Mouse (Mus musculus) heart, postnatal 10 days (tissue): Measurements from ENCODE around the gene Daxx. TPM values are rescaled to one million over a fixed set of nuclear protein-coding genes. Genes with fewer than 3 reads are reported as not detected.

Source experiments
- DNase-seq, 2 experiments: peaks; one replicate each; pipeline ENCODE4 v3.0.0; 2021
- intact Hi-C: fragments of 180-260 bp; cut with DNase I; formaldehyde crosslinking; loops from one replicate; pipeline ENCODE4 v1.15.1; 2025
- microRNA-seq, 2 experiments: library from miRNA; unstranded; fragments of <30 nt; microRNA quantifications; one replicate each; pipeline ENCODE4 v1.2.0; 2022
- total RNA-seq, 2 experiments: library from RNA; stranded (reverse); gene quantifications; 2 replicates each; pipeline ENCODE4 v1.2.3; 2021

The Daxx gene
- total RNA-seq, 2 experiments from 2014 or later: 16.9 to 18.3 TPM

- no peak for DNase-seq
- intact Hi-C loops: no loop called here
Observed at GRCm38 (mm10) chr17:33959135-33959534, 49.9 kb downstream of the Daxx start.

GRCm38 (mm10) chr17:33959948-33960347 is 50.7 kb downstream of the Daxx start:
- intact Hi-C loops: no loop called here
- DNase-seq: no peak

- DNase-seq: no peak
- intact Hi-C loops: no loop called here
Observed at GRCm38 (mm10) chr17:33962876-33963275, 53.7 kb downstream of the Daxx start.

Small RNAs within 50 kb of the gene (microRNA-seq; reads per million reads assigned to microRNA genes)
- 0 reads per million in 2 experiments for gene Gm27740

Other genes with a start within 250 kb of the Daxx start
- gene Hnrnpm, start 222.6 kb upstream of the Daxx start, total RNA-seq: 100 to 1,000 TPM; 127 to 144 TPM
- 100 to 1,000 TPM; 120 to 121 TPM for gene March2, start 190.7 kb upstream of the Daxx start, total RNA-seq
- gene Rab11b, start 148.9 kb upstream of the Daxx start, total RNA-seq: 100 to 1,000 TPM; 343 to 349 TPM
- 100 to 1,000 TPM in 1 of 2 experiments, 10 to 100 TPM in 1; 34.9 to 119 TPM for gene Angptl4, start 127.6 kb upstream of the Daxx start, total RNA-seq
- 10 to 100 TPM; 78.7 to 84.2 TPM for gene Kank3, start 98.9 kb upstream of the Daxx start, total RNA-seq
- 1,000 to 10,000 TPM; 1,002 to 1,034 TPM for gene Rps28, start 84.9 kb upstream of the Daxx start, total RNA-seq
- gene Ndufa7, start 84.8 kb upstream of the Daxx start, total RNA-seq: 100 to 1,000 TPM; 499 to 513 TPM
- 10 to 100 TPM; 19.7 to 22.9 TPM for gene Cd320, start 66.3 kb upstream of the Daxx start, total RNA-seq
- gene Gm7029, start 35.6 kb upstream of the Daxx start, total RNA-seq: not detected
- gene Kifc1, start 18.8 kb upstream of the Daxx start, total RNA-seq: 10 to 100 TPM; 12.6 to 13.8 TPM
- not detected for gene Platr17, start 4.3 kb upstream of the Daxx start, total RNA-seq
- gene Tapbp, start 6.5 kb downstream of the Daxx start, total RNA-seq: 10 to 100 TPM; 85.4 to 98.6 TPM
- 10 to 100 TPM; 29.4 to 33.0 TPM for gene Zbtb22, start 6.5 kb downstream of the Daxx start, total RNA-seq
- gene Rgl2, start 20.1 kb downstream of the Daxx start, total RNA-seq: 10 to 100 TPM; 54.8 to 57.9 TPM
- 10 to 100 TPM; 70.8 to 78.9 TPM for gene Pfdn6, start 30.9 kb downstream of the Daxx start, total RNA-seq
- gene Wdr46, start 31.2 kb downstream of the Daxx start, total RNA-seq: 10 to 100 TPM; 12.4 to 12.6 TPM
- 1 to 10 TPM; 2.7 to 3.7 TPM for gene B3galt4, start 42.1 kb downstream of the Daxx start, total RNA-seq
- 10 to 100 TPM; 36.3 to 36.8 TPM for gene Vps52, start 46.4 kb downstream of the Daxx start, total RNA-seq
- 100 to 1,000 TPM; 566 to 572 TPM for gene Rps18, start 46.6 kb downstream of the Daxx start, total RNA-seq
- gene H2-K1, start 90.9 kb downstream of the Daxx start, total RNA-seq: 10 to 100 TPM; 54.8 to 56.2 TPM
- gene Ring1, start 115.3 kb downstream of the Daxx start, total RNA-seq: 10 to 100 TPM; 16.5 to 17.6 TPM
- 10 to 100 TPM; 80.8 to 88.1 TPM for gene H2-Ke6, start 118.6 kb downstream of the Daxx start, total RNA-seq
- gene Slc39a7, start 122.3 kb downstream of the Daxx start, total RNA-seq: 10 to 100 TPM; 81.7 to 84.4 TPM
- gene Rxrb, start 122.4 kb downstream of the Daxx start, total RNA-seq: 10 to 100 TPM; 45.4 to 46.7 TPM
- gene Col11a2, start 130.0 kb downstream of the Daxx start, total RNA-seq: 1 to 10 TPM; 1.5 to 1.8 TPM
- under 1 TPM in 1 of 2 experiments, not detected in 1; 0.31 TPM for gene H2-Oa, start 182.9 kb downstream of the Daxx start, total RNA-seq
- 1 to 10 TPM; 4.1 to 4.5 TPM for gene H2-DMa, start 210.1 kb downstream of the Daxx start, total RNA-seq
- gene Brd2, start 213.2 kb downstream of the Daxx start, total RNA-seq: 100 to 1,000 TPM; 113 to 119 TPM
- gene H2-DMb2, start 233.9 kb downstream of the Daxx start, total RNA-seq: 1 to 10 TPM in 1 of 2 experiments, under 1 TPM in 1; 0.98 to 1.1 TPM
- gene H2-DMb1, start 243.7 kb downstream of the Daxx start, total RNA-seq: under 1 TPM; 0.72 to 0.89 TPM